Mouse (Mus musculus) retina, postnatal 1 day (tissue): Measurements from ENCODE around the gene Lig1.

Source experiments
- DNase-seq: peaks from one replicate; pipeline ENCODE4 v3.0.0-alpha.2; 2012

Lig1 gene

DNA sequence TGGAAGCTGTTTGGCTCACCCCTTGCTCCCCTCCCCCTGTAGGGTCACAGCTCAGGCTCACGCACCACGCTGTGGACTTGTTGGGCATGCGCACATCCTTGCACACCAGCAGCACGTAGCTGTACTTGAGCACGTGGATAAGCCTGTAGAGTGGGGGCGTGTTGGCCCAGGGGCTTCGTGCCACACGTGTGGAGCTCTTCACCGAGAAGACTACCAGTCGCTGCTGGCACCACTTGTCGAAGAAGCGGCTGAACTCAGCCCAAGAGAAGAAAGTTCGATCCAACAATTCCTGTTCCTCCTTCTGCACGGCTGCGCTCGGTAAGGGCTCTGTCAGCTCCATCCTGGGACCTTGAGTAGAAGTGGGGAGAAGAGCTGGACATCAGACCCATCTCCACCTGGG lies at the start of gene Lig1:
Lig1 (plus strand) TSS at position 203 of the 400 bp plus-strand sequence.
- DNase-seq: no peak

DNA sequence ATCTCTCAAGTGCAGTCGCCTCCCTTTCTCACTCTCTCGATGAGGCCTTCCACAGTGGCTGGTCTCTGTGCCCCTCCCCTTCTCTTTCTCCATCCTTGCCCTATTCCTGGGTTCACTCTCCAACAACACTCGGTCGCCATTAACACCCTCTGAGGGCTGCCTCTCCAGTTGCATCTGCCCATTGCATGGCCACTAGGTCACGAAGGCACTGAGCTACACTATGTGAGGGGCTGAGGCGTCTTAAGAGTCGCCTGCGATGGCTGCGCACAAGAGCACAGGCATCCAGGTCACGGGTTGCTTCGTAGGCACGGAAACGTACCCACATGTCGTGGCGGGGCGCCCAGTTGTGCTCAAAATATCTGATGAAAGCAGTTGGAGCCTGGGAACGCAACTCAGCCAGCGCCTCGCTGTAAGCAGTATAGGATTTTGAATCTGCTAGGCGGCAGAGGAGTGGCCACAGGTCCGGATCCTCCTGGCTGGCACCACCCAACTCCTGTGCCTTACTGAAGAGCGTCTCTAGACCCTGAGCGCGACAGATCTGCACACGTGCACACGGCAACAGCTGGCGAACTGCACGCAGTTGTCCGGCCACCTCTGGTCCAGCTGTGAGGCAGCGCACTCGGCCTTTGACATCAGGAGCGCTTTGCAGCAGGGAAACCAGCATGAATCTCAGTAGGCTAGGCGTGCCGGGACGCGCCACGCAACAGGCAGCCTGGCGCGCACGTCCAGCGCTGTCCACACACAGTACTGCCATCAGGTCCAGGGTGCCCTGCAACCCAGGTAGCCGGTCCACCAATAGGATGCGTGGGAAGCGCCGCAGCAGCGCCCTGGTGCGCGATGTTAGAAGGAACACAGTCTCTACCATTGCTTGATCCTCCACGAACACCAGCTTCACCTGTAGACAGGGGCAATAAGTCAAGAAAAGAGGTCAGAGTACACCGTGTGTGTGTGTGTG lies 16.1 kb upstream of the Lig1 start:
- no peak for DNase-seq

DNA sequence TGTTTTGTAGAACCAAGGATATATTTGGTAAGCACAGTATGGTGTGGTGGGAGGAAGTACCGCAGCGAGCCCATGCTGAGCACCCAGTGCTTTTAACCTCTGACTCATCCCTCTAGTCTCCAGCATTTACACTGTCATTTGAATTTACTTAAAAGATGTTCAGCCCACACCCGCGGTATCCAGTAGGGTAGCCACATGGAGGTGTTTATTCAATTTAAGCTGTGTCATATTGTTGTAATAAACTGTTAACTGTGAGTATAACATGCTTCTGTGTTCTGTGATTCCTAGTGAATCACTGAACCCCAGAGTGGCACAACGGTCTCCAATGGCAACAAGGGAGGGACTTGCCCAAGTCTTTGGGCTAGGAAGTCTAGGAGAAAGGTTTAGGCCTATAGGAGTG lies 13.2 kb upstream of the Lig1 start:
- DNase-seq: no peak

DNA sequence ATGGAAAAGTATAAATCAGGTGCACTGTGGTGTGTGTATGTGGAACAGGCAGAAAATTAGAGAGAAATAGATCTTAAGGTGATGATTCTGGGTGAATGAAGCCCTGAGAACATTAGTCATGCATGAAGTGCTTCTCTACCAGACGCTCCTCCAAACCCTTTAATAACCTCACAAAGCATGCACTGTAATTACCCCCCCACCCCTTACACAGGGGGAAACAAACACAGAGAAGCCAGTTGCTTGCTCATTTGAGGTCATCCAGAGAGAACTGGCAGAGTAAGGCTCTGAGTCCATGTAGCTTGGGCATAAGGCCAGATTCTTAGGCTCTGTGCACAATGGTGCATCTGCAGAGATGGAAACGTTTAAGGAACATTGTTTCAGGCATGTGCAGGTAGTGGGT lies 12.7 kb upstream of the Lig1 start:
- DNase-seq: peak; percentile 75

DNA sequence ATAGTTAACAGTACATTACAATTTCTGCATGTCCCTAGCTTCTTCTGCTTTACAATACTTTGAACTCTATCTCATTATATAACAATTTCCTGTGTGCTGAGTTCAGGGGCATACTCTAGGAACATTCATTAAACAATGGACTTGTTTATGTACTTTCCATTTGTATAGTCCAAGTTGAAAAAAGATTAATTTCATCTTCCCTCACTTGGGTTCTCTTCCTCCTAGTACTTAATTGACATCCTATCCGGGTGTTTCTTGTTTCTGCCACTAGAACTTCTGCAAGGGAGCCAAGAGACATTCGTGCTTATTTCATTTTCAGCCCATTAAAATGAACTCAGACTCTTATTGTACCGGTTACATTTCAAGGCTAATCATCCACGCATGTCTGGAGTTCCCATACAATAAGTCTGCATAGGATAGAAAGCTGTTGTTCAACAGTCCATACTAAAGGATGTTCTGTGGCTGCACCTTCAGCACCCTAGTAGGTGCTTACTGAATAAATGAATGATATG lies 8.3 kb upstream of the Lig1 start:
- DNase-seq: no peak

DNA sequence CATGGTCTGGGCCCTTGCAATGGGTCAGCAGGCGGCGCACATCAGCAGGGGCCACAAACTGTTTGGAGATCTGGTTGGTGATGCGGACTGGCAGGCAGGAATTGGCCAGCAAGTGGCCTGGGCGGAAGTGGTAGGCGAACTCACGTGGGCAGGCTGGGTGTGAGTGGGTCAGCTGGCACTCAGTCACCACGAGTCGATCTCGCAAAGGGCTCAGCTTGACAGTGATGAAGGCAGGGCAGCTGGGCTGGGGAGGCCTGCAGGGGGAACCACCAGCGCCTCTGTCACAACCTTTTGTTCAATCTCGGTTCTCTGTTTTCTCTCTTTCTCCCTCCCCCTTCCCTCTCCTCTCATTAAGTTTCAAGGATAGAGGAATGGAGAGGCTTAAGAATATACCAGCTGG lies 7.7 kb upstream of the Lig1 start:
- DNase-seq: no peak

DNA sequence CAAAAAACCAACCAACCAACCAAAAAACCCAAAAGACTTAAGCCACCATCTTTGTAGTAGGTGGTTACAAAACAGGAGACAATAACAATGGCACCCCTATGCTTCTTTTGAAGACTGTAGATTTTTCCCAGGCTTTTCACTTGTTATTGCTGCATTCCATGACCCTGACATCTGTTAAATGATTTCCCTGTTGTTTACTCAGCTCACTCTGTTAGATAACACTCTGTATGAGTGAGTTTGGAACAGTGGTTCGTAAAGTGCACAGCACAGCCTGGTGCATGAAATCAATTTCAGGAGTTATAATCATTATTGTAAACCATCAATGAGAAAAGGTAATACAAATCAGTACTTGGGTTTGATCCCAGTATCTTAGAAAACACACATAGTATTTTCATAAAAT lies 5.4 kb upstream of the Lig1 start:
- DNase-seq: no peak

DNA sequence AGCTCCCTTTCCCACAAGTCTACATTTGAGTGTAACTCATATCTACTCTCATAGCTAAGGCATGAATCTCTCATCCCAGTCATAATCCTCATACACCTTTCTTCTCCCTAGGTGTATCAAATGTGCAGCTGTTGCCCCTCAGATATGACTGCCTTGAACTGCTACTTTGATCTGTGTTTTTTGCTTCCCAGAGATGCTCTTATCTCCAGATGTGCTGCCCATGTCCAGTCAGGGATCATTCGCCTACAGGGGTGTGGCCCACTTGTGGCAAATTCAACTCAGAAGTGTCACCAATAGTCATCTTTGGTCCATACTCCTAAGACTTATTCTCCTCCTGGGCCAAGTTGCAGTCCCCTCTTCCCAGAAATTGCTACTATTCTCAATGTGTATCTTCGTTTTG lies 750 bp downstream of the Lig1 start:
- DNase-seq: no peak

DNA sequence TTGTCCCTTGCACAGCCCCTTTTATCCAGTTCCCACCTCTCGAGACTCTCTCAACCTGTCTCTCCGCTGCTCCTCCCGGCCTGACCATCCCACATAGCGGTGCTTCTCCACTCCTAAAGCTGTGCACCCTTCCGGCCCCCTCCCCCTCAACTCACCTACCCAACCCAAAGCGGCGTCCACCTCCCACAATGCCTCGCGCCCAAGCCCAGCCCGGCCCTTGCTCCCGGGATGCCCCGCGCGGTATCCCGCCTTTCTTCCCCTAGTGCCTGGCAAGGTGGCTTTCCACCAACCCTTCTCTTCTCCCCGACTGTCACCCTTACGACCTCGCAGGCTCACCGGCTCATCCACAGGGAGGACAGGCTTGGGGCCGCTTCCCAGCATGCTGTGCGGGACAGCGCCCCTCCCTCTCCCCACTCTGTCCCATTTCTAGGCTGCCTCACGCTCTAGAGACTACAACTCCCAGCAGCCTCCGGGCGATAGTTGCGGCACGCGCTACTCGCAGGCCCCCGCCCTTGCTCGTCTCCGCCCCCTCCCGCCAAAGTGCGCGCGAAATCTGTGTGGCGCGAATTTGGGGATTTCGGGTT lies 1.3 kb downstream of the Lig1 start, which contains the start of gene Zswim9:
Zswim9 (minus strand) TSS at position 414 of the 584 bp plus-strand sequence.
- peak; percentile 97 for DNase-seq

DNA sequence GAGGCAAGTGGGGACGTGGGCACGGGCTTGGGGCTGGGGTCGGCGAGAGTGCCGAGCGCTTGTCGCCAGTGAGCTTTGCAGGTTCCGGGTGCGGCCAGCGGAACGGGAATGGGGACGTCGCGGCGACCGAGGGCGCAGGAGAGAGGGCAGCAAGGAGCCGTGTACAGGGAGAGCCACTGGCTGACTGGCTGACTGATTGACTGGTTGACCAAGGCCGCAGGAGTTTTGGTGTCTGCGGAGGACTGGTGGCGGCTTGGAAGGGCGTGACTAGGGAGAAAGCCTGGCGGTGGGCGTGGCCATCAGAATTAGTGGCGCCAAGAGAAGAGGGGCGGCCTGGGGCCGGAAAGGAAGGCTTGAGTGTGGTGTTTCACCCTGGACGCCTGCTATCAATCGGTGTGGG lies 1.9 kb downstream of the Lig1 start:
- peak; percentile 32 for DNase-seq

DNA sequence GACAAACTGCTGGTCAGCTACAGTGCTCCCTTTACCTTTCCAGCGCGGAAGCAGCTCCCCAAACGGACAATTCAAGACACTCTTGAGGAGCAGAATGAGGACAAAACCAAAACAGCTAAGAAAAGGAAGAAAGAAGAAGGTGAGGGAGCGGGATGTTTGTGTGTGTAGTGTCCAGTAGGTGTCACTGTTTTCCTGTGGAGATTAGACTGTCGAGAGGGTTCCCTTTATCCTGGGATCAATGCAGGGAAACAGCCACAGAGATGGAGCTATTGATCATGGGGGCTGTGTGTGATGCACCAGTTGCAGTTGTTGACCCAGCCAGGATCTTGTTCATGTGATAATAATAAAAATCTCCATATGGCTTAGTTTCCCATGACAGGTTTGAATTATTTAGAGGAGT lies 11.5 kb downstream of the Lig1 start:
- DNase-seq: peak; percentile 61

DNA sequence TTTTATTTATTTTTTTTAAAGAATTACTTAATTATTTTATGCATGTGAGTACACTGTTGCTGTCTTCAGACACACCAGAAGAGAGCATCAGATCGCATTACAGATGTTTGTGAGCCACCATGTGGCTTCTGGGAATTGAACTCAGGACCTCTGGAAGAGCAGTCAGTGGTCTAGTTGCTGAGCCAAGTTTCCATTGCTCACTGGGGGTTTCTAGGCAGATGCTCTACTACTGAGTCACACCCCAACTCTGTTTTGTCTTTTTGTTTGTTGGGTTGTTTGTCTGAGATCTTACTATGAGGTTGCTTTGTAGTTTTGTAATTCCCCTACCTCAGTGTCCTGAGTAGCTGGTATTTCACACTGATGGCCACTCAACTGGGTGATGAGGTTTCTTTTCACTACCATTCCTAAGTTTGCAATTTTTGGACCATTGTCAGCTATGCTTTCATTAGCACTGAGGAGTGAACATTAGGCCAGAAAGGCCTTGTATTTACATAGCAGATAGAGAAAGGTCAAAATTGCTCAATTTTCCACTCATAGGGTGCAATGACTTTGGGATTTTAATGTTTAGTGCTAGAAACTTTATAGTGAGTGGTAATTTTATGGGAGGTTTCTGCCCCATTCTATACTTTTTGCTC lies 13.1 kb downstream of the Lig1 start:
- DNase-seq: no peak

DNA sequence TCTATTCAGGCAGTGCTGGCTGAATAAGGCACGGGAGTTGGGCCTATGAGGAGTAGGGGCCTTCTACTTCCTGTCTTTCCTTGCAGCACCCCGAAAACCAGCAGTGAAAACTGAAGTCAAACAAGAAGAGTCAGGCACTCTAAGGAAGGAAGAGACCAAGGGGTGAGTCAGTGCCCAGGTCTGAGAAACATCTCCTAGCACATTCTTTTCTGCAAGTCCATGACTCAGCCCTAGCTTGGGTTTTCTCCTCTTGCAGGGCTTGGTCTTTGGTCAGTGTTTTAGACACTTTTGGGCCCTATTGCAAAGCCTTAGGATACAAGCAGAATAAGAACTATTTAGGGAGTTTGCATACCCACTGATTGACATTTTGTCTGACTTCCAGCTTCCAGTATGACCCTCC lies 14.3 kb downstream of the Lig1 start:
- no peak for DNase-seq

DNA sequence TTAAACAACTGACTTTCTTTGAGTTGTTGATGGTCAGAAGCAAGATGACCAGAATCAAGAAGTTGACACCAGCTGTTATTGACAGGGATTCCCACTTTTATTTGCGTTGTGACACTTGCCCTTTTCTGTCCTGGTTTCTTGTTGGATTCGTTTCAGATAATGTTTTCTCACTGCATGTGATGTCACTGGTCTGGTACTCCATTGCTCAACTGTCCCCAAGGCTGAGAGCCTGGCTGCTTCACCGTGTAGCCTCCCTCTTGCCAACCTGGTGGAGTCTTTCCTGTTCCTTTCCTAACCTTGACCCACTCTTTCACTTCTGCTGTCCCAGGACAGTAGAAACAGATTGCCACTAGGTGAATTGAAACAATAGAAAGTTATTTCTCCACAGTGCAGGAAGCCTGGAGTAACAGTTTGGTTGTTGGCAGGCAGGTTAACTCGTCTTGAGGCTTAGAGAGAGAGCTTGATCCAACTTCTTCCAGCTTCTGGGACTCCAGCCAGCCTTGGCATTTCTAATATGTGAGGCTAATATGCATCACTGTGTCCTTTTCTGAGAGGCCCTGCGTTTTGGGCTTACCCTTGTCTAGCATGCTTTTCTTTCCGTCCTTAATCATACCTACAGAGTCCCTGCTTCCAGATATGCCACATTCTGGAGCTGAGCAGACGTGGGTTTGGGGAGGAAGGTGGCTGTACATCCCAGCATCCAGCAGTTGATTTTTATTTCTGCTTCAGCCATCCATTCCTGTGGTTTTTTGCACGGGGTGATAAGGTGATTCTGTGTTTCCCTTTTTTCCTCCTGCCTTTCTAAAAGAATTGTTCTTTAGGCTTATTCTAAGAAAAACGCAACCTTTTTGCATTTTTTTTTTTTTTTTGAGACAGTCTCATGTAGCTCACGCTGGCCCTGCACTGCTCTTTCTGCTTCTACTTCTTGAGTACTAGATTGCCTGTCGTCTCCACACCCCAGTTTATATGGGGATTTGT lies 17.1 kb downstream of the Lig1 start:
- no peak for DNase-seq

DNA sequence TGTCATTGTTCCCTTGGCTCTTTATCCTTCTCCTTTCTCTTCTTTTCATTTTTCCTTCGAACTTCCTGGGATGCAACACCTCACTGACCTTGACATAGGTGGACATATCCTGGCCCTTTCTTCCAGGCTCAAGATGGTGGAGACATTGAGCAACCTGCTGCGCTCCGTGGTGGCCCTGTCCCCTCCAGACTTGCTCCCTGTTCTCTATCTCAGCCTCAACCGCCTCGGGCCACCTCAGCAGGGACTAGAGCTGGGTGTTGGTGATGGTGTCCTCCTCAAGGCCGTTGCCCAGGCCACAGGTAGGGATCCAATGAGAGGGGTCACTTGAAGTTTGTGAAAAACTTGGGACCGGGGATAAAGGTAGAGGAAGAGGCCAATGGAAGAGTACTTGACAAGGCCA lies 18.2 kb downstream of the Lig1 start:
- DNase-seq: no peak

DNA sequence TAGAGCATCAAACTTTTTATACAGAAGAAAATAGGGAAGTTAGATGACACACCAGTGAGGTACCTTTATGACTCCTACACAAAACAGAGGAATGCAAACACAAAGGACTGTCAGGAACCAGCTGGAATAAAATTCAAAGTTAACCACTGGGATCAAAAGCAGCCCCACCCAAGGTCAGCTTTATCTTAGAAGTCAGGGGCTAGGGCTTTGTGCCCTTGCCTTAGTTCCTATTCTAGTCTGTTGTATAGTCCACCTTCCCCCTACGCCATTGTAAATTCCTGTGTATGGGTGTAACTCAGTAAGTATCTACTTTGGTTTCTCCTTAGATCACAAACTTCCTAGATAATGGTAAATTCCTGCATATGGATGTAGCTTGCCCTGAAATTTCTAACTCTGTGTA lies 20.6 kb downstream of the Lig1 start:
- DNase-seq: no peak

DNA sequence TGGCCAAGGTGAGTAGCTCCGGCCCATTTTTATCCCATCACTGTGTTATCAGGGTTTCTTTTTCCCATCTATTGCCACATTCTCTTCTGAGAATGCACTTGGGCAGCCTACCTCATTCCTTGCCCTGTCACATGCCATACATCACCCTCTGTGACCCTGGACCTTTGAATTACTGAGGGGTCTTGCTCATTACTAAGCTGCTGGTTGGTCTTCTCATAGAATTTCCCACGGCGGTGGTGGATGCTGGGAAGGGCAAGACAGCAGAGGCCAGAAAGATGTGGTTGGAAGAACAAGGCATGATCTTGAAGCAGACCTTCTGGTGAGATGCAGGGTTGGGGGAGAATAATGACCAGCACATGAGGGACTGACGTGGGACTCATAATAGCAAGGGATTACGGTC lies 21.7 kb downstream of the Lig1 start:
- no peak for DNase-seq

DNA sequence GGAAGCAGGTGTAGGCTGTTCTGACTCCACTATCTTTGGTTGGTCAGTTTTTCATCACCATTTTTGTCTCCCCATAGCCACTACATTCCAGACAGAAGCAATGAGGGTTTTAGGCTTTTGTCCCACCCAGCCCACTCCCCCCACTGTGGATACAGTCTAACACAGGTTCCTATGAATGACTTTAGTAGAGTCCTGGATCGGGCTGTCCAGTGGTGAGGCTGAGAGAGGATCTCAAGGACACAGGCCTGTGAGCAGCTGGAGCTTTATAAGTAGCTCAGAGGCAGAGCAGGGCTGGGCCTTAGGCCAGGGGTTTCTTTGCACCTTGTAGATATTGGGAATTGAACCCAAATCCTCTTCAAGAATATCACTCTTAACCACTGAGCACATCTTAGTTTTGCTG lies 24.6 kb downstream of the Lig1 start:
- no peak for DNase-seq

DNA sequence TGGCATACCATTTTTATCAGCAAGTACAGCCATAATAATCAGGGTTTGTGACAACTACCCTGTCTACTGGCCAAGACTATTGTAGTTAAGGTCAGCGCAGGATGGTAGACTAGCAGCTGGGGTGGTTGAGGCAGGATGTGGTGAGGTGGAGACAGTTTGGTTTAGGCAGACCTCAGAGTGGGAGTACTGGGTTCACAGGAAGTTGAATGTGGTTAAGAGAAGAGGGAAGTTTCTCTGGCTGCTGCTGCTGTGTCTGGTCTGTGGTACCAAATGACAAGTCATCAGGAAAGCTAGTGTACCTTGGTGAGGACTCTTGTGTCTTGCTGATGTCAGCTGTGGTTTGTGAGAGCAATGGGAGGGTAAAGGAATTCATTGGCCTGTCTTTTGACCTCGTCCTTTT lies 25.7 kb downstream of the Lig1 start:
- DNase-seq: no peak

DNA sequence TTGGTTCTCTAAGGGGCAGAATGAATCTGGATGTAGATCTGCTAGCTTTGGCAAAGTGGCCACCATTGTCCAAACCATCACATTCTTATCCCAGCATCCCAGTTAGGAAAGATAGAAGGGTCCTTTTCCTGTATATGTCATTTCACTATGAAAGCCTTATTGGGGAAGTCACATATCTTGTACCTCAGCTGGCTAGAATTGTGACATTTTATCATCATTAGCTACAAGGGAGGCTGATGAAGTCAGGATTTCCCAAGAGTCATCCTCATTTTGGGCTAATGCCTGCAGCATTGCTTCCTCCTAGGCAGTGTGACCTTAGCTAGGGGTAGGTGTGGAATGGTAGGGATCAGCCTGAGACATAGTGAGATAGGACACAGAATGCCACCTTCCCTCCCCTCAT lies 26.3 kb downstream of the Lig1 start:
- no peak for DNase-seq

DNA sequence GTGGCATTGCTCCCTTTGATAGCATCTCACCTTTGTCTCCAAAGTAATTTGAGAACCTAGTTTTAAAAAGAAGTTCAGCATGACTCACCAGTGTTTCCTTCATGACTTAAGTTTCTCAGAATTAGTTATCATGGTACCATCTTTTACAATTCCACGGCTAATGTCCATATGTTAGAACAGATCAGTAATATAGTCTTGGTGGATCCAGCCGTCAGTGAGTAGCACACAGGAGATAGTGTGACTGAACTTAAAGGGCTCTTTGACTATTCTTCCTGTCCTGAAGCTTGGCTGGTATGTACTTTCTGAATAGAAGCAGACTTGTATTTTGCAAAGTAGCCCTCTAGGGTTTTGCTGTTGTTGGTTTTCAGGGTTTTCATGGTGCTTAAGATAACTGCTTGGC lies 32.3 kb downstream of the Lig1 start:
- DNase-seq: no peak

DNA sequence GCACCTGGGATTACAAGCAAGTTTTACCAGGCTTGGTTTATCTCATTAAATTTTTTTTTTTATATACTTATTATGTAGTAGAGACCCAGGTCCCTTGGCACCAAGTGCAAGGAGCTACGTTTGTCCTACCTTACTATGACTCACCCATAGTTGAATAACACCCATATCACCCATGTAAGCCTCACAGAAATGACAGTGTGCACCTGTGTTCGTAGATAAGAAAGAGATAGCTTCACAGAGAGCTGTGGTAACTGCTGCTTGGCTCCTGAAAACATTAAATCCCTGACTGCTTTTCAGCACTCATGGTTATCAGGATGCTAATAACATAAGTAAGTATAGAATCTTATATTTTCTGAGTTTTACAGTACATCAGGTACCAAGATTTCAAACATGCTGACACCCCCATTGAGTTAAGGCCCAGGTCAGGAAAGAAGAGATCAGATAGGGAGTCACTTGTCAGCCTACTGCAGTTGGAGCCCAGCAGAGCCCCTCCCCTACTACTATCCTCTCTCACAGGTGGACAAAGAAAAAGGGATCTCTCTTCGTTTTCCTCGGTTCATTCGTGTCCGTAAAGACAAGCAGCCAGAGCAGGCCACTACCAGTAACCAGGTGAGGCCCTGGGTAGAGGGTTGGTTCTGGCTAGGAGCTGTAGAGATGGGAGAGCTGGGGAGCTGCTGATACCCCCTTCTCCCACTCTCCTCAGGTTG lies 33.6 kb downstream of the Lig1 start:
- DNase-seq: no peak
